Mouse (Mus musculus) MEL (cell line): ENCODE data around the gene Gm3594.
"Not testable (repeated sequence)": the region's sequence is repeated elsewhere in the genome, so short reads cannot be mapped to it uniquely, and the experiment has no call there.

Experiments
- CHD2 ChIP-seq: IDR thresholded peaks from 2 replicates; pipeline ENCODE4 v1.6.1; 2011; ENCODE audit warnings: low read length, improper control_type of control experiment
- CTCF ChIP-seq, 3 experiments: IDR thresholded peaks in 2 of 3; conservative IDR thresholded peaks in 1 of 3; 2 replicates each; pipeline ENCODE4 v1.5.1; 2011 to 2012; ENCODE audit warnings: low read length in 3 of 3, low read depth in 2 of 3, mild to moderate bottlenecking in 2 of 3, improper control_type of control experiment in 1 of 3, inconsistent platforms in 1 of 3, mixed read lengths in 1 of 3, moderate library complexity in 1 of 3; ENCODE audit not compliant: control insufficient read depth in 1 of 3, insufficient read depth in 1 of 3, poor library complexity in 1 of 3, severe bottlenecking in 1 of 3
- ELF1 ChIP-seq: IDR thresholded peaks from 2 replicates; pipeline ENCODE4 v1.6.1; 2014; ENCODE audit warnings: low read depth, mild to moderate bottlenecking, inconsistent platforms, low read length, improper control_type of control experiment, moderate library complexity
- EP300 ChIP-seq, 2 experiments: IDR thresholded peaks; 2 replicates each; pipeline ENCODE4 v1.6.1; 2011; ENCODE audit warnings: improper control_type of control experiment in 2 of 2, low read length in 2 of 2, low read depth in 1 of 2, mild to moderate bottlenecking in 1 of 2
- ETS1 ChIP-seq: IDR thresholded peaks from 2 replicates; pipeline ENCODE4 v1.6.1; 2012; ENCODE audit warnings: low read depth, mild to moderate bottlenecking, inconsistent platforms, low read length, improper control_type of control experiment, moderate library complexity
- GABPA ChIP-seq: IDR thresholded peaks from 2 replicates; pipeline ENCODE4 v1.6.1; 2012; ENCODE audit warnings: low read depth, mild to moderate bottlenecking, inconsistent platforms, low read length, improper control_type of control experiment, moderate library complexity
- HCFC1 ChIP-seq: IDR thresholded peaks from 2 replicates; pipeline ENCODE4 v1.6.1; 2012; ENCODE audit warnings: low read depth, mild to moderate bottlenecking, inconsistent platforms, low read length, improper control_type of control experiment, moderate library complexity
- NELFE ChIP-seq: IDR thresholded peaks from 2 replicates; pipeline ENCODE4 v1.6.1; 2011; ENCODE audit warnings: low read depth, low read length, improper control_type of control experiment
- POLR2A ChIP-seq, 2 experiments: IDR thresholded peaks; 2 replicates each; pipeline ENCODE4 v1.6.1; 2011 to 2012; ENCODE audit warnings: low read length in 2 of 2, mild to moderate bottlenecking in 2 of 2, control low read depth in 1 of 2, improper control_type of control experiment in 1 of 2, low read depth in 1 of 2, moderate library complexity in 1 of 2; ENCODE audit not compliant: control insufficient read depth in 1 of 2, insufficient read depth in 1 of 2, poor library complexity in 1 of 2
- POLR2AphosphoS2 ChIP-seq: IDR thresholded peaks from 2 replicates; pipeline ENCODE4 v1.6.1; 2011; ENCODE audit warnings: low read length, improper control_type of control experiment
- SIN3A ChIP-seq: IDR thresholded peaks from 2 replicates; pipeline ENCODE4 v1.6.1; 2012; ENCODE audit warnings: low read length, improper control_type of control experiment, inconsistent platforms
- TAL1 ChIP-seq: IDR thresholded peaks from 2 replicates; pipeline ENCODE4 v1.6.1; 2012; ENCODE audit warnings: mild to moderate bottlenecking, inconsistent platforms, low read length, moderate library complexity, mixed read lengths
- ZC3H11A ChIP-seq: IDR thresholded peaks from 2 replicates; pipeline ENCODE4 v1.6.1; 2012; ENCODE audit warnings: low read depth, mild to moderate bottlenecking, inconsistent platforms, low read length, improper control_type of control experiment
- ZKSCAN1 ChIP-seq: IDR thresholded peaks from 2 replicates; pipeline ENCODE4 v1.6.1; 2012; ENCODE audit warnings: low read depth, mild to moderate bottlenecking, inconsistent platforms, low read length, improper control_type of control experiment, moderate library complexity

DNA sequence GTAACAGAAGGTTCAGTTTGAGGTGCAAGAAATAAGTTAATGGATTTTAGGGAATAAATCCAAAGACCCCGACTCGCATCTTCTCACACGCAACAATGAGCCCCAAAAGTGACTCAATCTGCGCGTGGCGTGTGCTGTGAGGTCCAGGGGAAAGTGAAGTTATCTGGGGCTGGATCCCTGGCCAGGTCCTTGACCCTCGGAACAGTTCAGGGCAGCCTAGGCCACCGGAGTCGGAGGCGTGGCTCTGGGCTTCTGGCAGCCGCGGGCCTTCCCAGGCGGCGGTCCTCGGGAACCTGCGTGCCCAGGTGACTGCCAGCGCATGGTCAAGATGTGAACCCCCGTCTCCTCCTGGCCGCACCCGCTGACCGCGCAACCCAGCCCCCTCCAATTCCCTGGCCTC lies 18.1 kb downstream of the Gm3594 start:
- not testable (repeated sequence) for TF ChIP-seq EP300 (IDR thresholded peaks at IDR 0.05; ENCODE audit: low read depth in 1 of 2, low read length in 2 of 2); CTCF (IDR thresholded peaks at IDR 0.05 in 2 of 3, conservative IDR thresholded peaks at IDR 0.05 in 1 of 3; ENCODE audit: control insufficient read depth in 1 of 3, insufficient read depth in 1 of 3, low read depth in 2 of 3, low read length in 3 of 3, poor library complexity in 1 of 3, severe bottlenecking in 1 of 3); POLR2AphosphoS2; CHD2; ETS1; NELFE; SIN3A; GABPA; ELF1; POLR2A (IDR thresholded peaks at IDR 0.05; ENCODE audit: control insufficient read depth in 1 of 2, insufficient read depth in 1 of 2, low read depth in 1 of 2, low read length in 2 of 2, poor library complexity in 1 of 2); TAL1; HCFC1; ZKSCAN1; ZC3H11A
